9 mouse cellular contexts compared by ENCODE assay signal in genomic region chr3:137057225-137057910, GRCm38 (mm10).
DNase-seq lines count a peak whose midpoint lies in the region; ATAC-seq lines count a peak whose summit lies in the region.
"Had no signal": no experiment of that assay in that cellular context is flagged by ENCODE, and none has a peak within 500 bp of the region (broad histone marks: within the 10 kb centered on the region; RNA-seq: fewer than 3 reads in every experiment).

No protein-coding gene starts in this region.

- H3K4me1 ChIP-seq in forebrain, embryonic 16.5 days (replicated peaks; ENCODE audit: control insufficient read depth, insufficient read depth, low read length): peaks cover 15% of the 10 kb centered on the region

- no peaks in the 10 kb centered on the region for H3K27me3 ChIP-seq in forebrain, embryonic 16.5 days (replicated peaks; ENCODE audit: control insufficient read depth, insufficient read depth, low read length)
- H3K27me3 ChIP-seq: heart, embryonic 13.5 days had no signal

- no peak overlapping the region for H3K9ac ChIP-seq in forebrain, embryonic 16.5 days (replicated peaks; ENCODE audit: low read depth, low read length)
- H3K9ac ChIP-seq: heart, embryonic 13.5 days had no signal

- peak overlapping the region; percentile 84 for H3K27ac ChIP-seq in forebrain, embryonic 16.5 days (ENCODE audit: low read length)
- H3K27ac ChIP-seq: heart, embryonic 13.5 days had no signal

- ATAC-seq in forebrain, embryonic 16.5 days: peak; percentile 99

- peak; percentile 8 for DNase-seq in embryo, embryonic 10 days (ENCODE audit: low spot score)
- no peak for DNase-seq in embryo, embryonic 9.5 days (ENCODE audit: extremely low spot score)
- peak; percentile 85 for DNase-seq in layer of hippocampus, postnatal 36 days
- DNase-seq in retina, embryonic 14.5 days (ENCODE audit: low spot score): peak; percentile 78
- no peak for DNase-seq in lung, adult 18-20 months
- no peak for DNase-seq in lung, postnatal 14 days
- no peak for DNase-seq in gastrocnemius, postnatal 4 days (ENCODE audit: low spot score in 2 of 2)

- 8% methylated on average over 6 of the region's 6 CpGs for WGBS in forebrain, embryonic 16.5 days

- peak overlapping the region; percentile 15 for H3K4me2 ChIP-seq in forebrain, embryonic 16.5 days (ENCODE audit: low read length)
- H3K4me2 ChIP-seq: heart, embryonic 13.5 days had no signal

- H3K4me3 ChIP-seq in forebrain, embryonic 16.5 days (replicated peaks; ENCODE audit: low read length): 0 out of 2 replicates have a peak overlapping the region, but pooled peaks have one; percentile 9
- H3K4me3 ChIP-seq: heart, embryonic 13.5 days had no signal

- H3K36me3 ChIP-seq in forebrain, embryonic 16.5 days (ENCODE audit: control insufficient read depth, insufficient read depth): no peaks in the 10 kb centered on the region
- H3K36me3 ChIP-seq: heart, embryonic 13.5 days had no signal

- no peaks in the 10 kb centered on the region for H3K9me3 ChIP-seq in forebrain, embryonic 16.5 days (ENCODE audit: control insufficient read depth, low read length)
- H3K9me3 ChIP-seq: heart, embryonic 13.5 days had no signal

Comparison
In these comparisons a context has a peak if more than half of its experiments do, and no peak if none do; other contexts are left out.
1. DNase-seq: peak in embryo, embryonic 10 days (single experiment), layer of hippocampus, postnatal 36 days (2 of 2) and retina, embryonic 14.5 days (single experiment); none in embryo, embryonic 9.5 days (single experiment), lung, adult 18-20 months (0 of 2), lung, postnatal 14 days (single experiment) and gastrocnemius, postnatal 4 days (0 of 2).